22 mouse cellular contexts compared by ENCODE assay signal in the genomic region with DNA sequence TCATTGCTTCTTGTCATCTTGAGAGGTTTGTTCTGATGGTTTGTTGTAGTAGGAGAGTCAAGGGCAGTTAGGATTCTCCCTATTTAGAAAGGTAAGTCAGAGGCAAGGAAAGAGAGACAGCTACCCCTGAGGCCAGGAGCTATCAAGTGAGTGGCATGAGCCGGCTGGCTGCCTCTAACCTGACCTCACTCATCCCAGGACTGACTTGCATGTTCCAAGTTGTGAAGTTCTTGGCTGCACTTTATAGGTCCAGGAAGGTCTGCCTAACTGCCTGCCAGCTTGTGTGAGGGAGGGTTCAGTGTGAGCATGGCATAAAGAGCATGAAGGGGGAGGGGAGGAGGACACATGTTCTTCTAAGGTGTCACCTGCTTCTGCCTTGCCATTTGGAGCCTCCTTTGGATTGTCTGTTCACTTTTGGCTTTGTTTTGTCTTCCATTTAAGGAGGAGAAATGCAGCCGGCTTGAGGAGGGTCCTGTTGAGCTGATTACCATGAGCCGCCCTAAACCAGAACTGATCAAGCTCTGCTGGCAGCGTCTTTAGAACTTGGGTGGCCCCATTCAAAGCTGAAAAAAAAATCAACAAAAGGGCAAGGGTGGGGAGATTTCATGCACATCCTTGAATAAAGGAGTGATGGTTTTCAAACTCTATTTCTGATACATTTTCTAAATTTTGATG.
DNase-seq lines count a peak whose midpoint lies in the region; ATAC-seq lines count a peak whose summit lies in the region.
"Had no signal": no experiment of that assay in that cellular context is flagged by ENCODE, and none has a peak within 500 bp of the region (broad histone marks: within the 10 kb centered on the region; RNA-seq: fewer than 3 reads in every experiment).

No protein-coding gene starts in this region.

- no peak overlapping the region for H3K4me3 ChIP-seq in embryonic facial prominence, embryonic 14.5 days (ENCODE audit: low read depth, low read length)
- H3K4me3 ChIP-seq in embryonic facial prominence, embryonic 10.5 days, result no peak overlapping the region
- no peak overlapping the region for H3K4me3 ChIP-seq in heart, embryonic 11.5 days (ENCODE audit: low read depth, low read length)
- H3K4me3 ChIP-seq in liver, embryonic 11.5 days (ENCODE audit: low read depth, low read length), result no peak overlapping the region
- H3K4me3 ChIP-seq: embryonic facial prominence, embryonic 13.5 days; forebrain, embryonic 13.5 days; limb, embryonic 10.5 days; midbrain, embryonic 12.5 days; neural tube, embryonic 15.5 days had no signal

- no peak for ATAC-seq in embryonic facial prominence, embryonic 14.5 days (ENCODE audit: low read depth)
- ATAC-seq in heart, embryonic 11.5 days (replicated peaks; ENCODE audit: insufficient number of reproducible peaks, low FRiP score, low TSS enrichment), result no peak
- no peak for ATAC-seq in liver, embryonic 11.5 days (replicated peaks; ENCODE audit: low FRiP score)
- ATAC-seq: forebrain, embryonic 13.5 days had no signal

- no peaks in the 10 kb centered on the region for H3K9me3 ChIP-seq in embryonic facial prominence, embryonic 14.5 days (ENCODE audit: control insufficient read depth, low read length)
- H3K9me3 ChIP-seq in embryonic facial prominence, embryonic 10.5 days, result no peaks in the 10 kb centered on the region
- H3K9me3 ChIP-seq in heart, embryonic 11.5 days (replicated peaks; ENCODE audit: control insufficient read depth, low read length), result no peaks in the 10 kb centered on the region
- no peaks in the 10 kb centered on the region for H3K9me3 ChIP-seq in liver, embryonic 11.5 days (ENCODE audit: control insufficient read depth, low read length)
- H3K9me3 ChIP-seq: embryonic facial prominence, embryonic 13.5 days; forebrain, embryonic 13.5 days; limb, embryonic 10.5 days; midbrain, embryonic 12.5 days; neural tube, embryonic 15.5 days had no signal

- peak; percentile 28 for DNase-seq in embryonic facial prominence, embryonic 14.5 days (ENCODE audit: low spot score)
- no peak for DNase-seq in embryonic facial prominence, embryonic 10.5 days (ENCODE audit: low spot score)
- DNase-seq in heart, adult 8-10 months (ENCODE audit: low spot score), result peak; percentile 63
- peak; percentile 63 to 72 for DNase-seq in heart, postnatal 10 days
- DNase-seq in layer of hippocampus, adult 9-10 months (ENCODE audit: low spot score), result no peak
- DNase-seq in liver, embryonic 11.5 days (ENCODE audit: low spot score), result no peak
- DNase-seq: adrenal gland, adult 2 months; cerebellum, adult 11-12 months; cerebellum, postnatal 10 days; kidney, adult 8-10 months; kidney, postnatal 10 days; liver; right cerebral cortex, adult 18-20 months; thymus, adult 18-20 months; thymus, postnatal 36 days had no signal

- H3K27me3 ChIP-seq in embryonic facial prominence, embryonic 14.5 days (replicated peaks; ENCODE audit: control insufficient read depth, insufficient read depth, low read length), result no peaks in the 10 kb centered on the region
- H3K27me3 ChIP-seq in embryonic facial prominence, embryonic 10.5 days (replicated peaks; ENCODE audit: low read depth, poor library complexity, severe bottlenecking), result peaks cover 6% of the 10 kb centered on the region; the same call in 1 of the 2 replicates
- no peaks in the 10 kb centered on the region for H3K27me3 ChIP-seq in heart, embryonic 11.5 days (ENCODE audit: control insufficient read depth, insufficient read depth, low read length)
- no peaks in the 10 kb centered on the region for H3K27me3 ChIP-seq in liver, embryonic 11.5 days (replicated peaks; ENCODE audit: control insufficient read depth, insufficient read depth, low read length)
- H3K27me3 ChIP-seq: embryonic facial prominence, embryonic 13.5 days; forebrain, embryonic 13.5 days; midbrain, embryonic 12.5 days; neural tube, embryonic 15.5 days had no signal

- no peak overlapping the region for H3K9ac ChIP-seq in embryonic facial prominence, embryonic 14.5 days (ENCODE audit: low read depth, low read length)
- no peak overlapping the region for H3K9ac ChIP-seq in heart, embryonic 11.5 days (ENCODE audit: low read depth, low read length)
- H3K9ac ChIP-seq in liver, embryonic 11.5 days (ENCODE audit: low read depth, low read length), result no peak overlapping the region
- H3K9ac ChIP-seq: embryonic facial prominence, embryonic 13.5 days; forebrain, embryonic 13.5 days; hindbrain, embryonic 14.5 days; midbrain, embryonic 12.5 days; neural tube, embryonic 15.5 days had no signal

- H3K36me3 ChIP-seq in embryonic facial prominence, embryonic 14.5 days (ENCODE audit: control insufficient read depth, insufficient read depth, low read length), result no peaks in the 10 kb centered on the region
- H3K36me3 ChIP-seq in embryonic facial prominence, embryonic 10.5 days (replicated peaks), result no peaks in the 10 kb centered on the region
- H3K36me3 ChIP-seq in heart, embryonic 11.5 days (ENCODE audit: control insufficient read depth, insufficient read depth, low read length), result no peaks in the 10 kb centered on the region
- no peaks in the 10 kb centered on the region for H3K36me3 ChIP-seq in liver, embryonic 11.5 days (ENCODE audit: control insufficient read depth, insufficient read depth, low read length)
- H3K36me3 ChIP-seq: embryonic facial prominence, embryonic 13.5 days; limb, embryonic 10.5 days; midbrain, embryonic 12.5 days; neural tube, embryonic 15.5 days had no signal

- WGBS in embryonic facial prominence, embryonic 14.5 days, result 57% methylated on average over 4 of the region's 4 CpGs
- 58% methylated on average over 4 of the region's 4 CpGs for WGBS in embryonic facial prominence, embryonic 10.5 days
- 67% methylated on average over 4 of the region's 4 CpGs for WGBS in heart, embryonic 11.5 days (ENCODE audit: insufficient replicate concordance)
- 70% methylated on average over 4 of the region's 4 CpGs for WGBS in liver, embryonic 11.5 days

- intact Hi-C loops in heart, postnatal 10 days (cut with DNase I), result no loop called here

- H3K4me1 ChIP-seq in embryonic facial prominence, embryonic 14.5 days (ENCODE audit: control insufficient read depth, insufficient read depth, low read length), result peaks cover 4% of the 10 kb centered on the region; the same call in 1 of the 2 replicates
- peaks cover 18% of the 10 kb centered on the region for H3K4me1 ChIP-seq in embryonic facial prominence, embryonic 10.5 days
- peaks cover 8% of the 10 kb centered on the region for H3K4me1 ChIP-seq in heart, embryonic 11.5 days (ENCODE audit: control insufficient read depth, insufficient read depth, low read length)
- H3K4me1 ChIP-seq in liver, embryonic 11.5 days (replicated peaks; ENCODE audit: control insufficient read depth, insufficient read depth, low read length), result no peaks in the 10 kb centered on the region
- H3K4me1 ChIP-seq: forebrain, embryonic 13.5 days; midbrain, embryonic 12.5 days; neural tube, embryonic 15.5 days had no signal

- H3K4me2 ChIP-seq in embryonic facial prominence, embryonic 14.5 days (ENCODE audit: low read depth, low read length), result no peak overlapping the region
- no peak overlapping the region for H3K4me2 ChIP-seq in heart, embryonic 11.5 days
- H3K4me2 ChIP-seq in liver, embryonic 11.5 days, result no peak overlapping the region
- H3K4me2 ChIP-seq: embryonic facial prominence, embryonic 13.5 days; forebrain, embryonic 13.5 days; hindbrain, embryonic 14.5 days; midbrain, embryonic 12.5 days; neural tube, embryonic 15.5 days had no signal

- H3K27ac ChIP-seq in embryonic facial prominence, embryonic 14.5 days (replicated peaks; ENCODE audit: low read depth, low read length), result no peak overlapping the region
- no peak overlapping the region for H3K27ac ChIP-seq in embryonic facial prominence, embryonic 10.5 days (replicated peaks)
- H3K27ac ChIP-seq in heart, embryonic 11.5 days (ENCODE audit: low read depth, low read length), result no peak overlapping the region
- no peak overlapping the region for H3K27ac ChIP-seq in liver, embryonic 11.5 days (ENCODE audit: low read depth, low read length)
- H3K27ac ChIP-seq: embryonic facial prominence, embryonic 13.5 days; forebrain, embryonic 13.5 days; hindbrain, embryonic 14.5 days; midbrain, embryonic 12.5 days; neural tube, embryonic 15.5 days had no signal

Comparison
In these comparisons a context has a peak if more than half of its experiments do, and no peak if none do; other contexts are left out.
1. DNase-seq: peak in embryonic facial prominence, embryonic 14.5 days (single experiment), heart, adult 8-10 months (single experiment) and heart, postnatal 10 days (2 of 2); none in embryonic facial prominence, embryonic 10.5 days (single experiment), layer of hippocampus, adult 9-10 months (single experiment) and liver, embryonic 11.5 days (single experiment).